Mouse (Mus musculus) kidney, adult 2 months (tissue): ENCODE data around the gene Tep1.

Source experiments
- CTCF ChIP-seq: fragments of 200-500 bp; conservative IDR thresholded peaks from 2 replicates; pipeline ENCODE4 v1.5.1; 2011; ENCODE audit warnings: low read depth, mild to moderate bottlenecking, control low read depth, low read length, moderate library complexity, mixed read lengths; ENCODE audit not compliant: insufficient read depth, insufficient read length
- POLR2A ChIP-seq: fragments of 200-500 bp; IDR thresholded peaks from one replicate; pipeline ENCODE4 v1.6.1; 2011; ENCODE audit warnings: low read depth, low read length, control low read depth

DNA sequence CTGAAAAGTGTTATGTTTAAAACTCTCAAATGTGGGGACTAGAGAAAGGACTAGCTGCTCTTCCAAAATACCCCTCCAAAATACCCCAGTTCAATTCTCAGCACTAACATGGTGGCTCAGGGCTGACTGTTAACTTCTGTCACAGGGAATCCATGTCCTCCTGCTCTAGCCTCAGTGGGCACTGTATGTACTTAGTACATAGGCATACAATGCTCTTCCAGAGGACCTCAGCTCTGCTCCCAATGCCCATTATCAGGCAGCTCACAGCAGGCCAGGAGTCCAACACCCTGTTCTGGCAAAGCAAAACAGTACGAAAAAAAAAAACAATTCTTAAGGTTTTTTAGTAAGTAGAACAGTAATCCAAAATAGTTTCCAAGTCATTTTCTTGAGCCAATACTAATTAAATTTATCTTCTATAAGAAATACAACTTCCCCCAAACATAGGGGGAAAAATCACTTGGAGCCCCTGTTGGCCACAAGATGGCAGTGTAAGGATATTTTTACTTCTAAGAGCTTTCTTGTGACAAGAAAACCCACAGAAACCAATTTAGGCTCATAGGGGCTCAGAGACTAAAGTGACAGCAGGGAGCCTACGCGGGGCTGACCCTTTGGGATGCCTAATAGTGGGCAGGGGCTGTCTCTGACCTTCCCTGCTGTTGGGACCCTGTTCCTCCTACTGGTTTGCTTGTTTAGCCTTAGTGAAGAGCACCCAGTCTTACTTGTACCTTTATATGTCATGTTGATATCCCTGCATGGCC lies 70.7 kb downstream of the Tep1 start:
- TF ChIP-seq CTCF (no peak), POLR2A (no peak)
